Mouse (Mus musculus) heart, postnatal 0 days (tissue): ENCODE measurements at regions not wholly inside any gene's neighbourhood (a gene's known extent, or its start where the extent isn't known, plus 50 kb on each side); places are given as distances from the start of the nearest gene placed in this dataset.

ENCODE experiments used
- CTCF ChIP-seq: IDR thresholded peaks from 2 replicates; pipeline ENCODE4 v1.5.1; 2016; ENCODE audit warnings: antibody characterized with exemption, control low read depth, low read depth
- EP300 ChIP-seq: IDR thresholded peaks from 2 replicates; pipeline ENCODE4 v1.6.1; 2016; ENCODE audit warnings: antibody characterized with exemption, low read depth

- TF ChIP-seq CTCF: no peak
- TF ChIP-seq EP300: no peak
These were observed 189.4 kb upstream of the Sgcd start for GRCm38 (mm10) chr11:48178174-48178573.
